Mouse (Mus musculus) neutrophil, adult 65 days (primary cell): Measurements from ENCODE around the gene Prune2. TPM values are rescaled to one million over a fixed set of nuclear protein-coding genes. Genes with fewer than 3 reads are reported as not detected.

ENCODE experiments used
- total RNA-seq: library from RNA; stranded (reverse); gene quantifications from 2 replicates; pipeline ENCODE4 v1.2.4, GENCODE M21; 2023

The Prune2 gene
- total RNA-seq, result 0.57 and 1.5 TPM in 2 replicates

DNA sequence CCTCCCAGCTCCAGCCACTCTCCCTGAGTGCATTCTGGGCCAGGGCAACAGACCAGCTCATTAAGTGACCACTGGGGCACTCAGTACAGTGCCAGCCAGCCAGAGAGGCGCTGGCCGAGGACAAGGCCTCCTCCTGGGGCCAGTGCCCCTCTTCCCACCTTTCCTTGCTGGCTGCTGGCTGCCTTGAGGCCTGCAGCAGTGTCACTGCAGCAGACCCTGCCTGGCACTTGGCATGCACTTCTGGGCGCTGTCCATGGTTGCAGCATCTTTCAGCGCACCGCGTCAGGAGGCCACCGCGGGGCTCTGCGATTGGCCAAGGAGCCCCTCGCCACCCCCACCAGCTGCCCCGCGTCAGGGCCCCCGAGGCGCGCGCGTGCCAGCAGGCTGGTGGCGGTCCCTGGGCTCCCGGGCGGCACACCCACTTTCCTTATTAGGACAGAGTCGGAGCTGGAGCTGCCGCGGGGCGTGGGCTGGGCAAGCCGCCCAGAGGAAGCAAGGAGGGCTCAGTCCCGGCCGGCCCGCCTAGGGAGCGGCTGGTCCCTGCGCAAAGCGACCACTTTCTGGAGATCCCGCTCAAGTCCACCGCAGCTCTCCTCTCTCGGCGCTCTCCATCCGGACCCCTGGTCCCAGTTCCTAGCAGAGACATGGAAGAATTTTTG, at the start of gene Prune2:
TSS of gene Prune2 (plus strand) at position 506 of the 659 bp plus-strand sequence.

Other genes with a start within 250 kb of the Prune2 start
- 15.5 and 26.8 TPM in 2 replicates for gene Vps13a, start 175.2 kb upstream of the Prune2 start, total RNA-seq
- not detected in 2 replicates for gene Foxb2, start 82.3 kb upstream of the Prune2 start, total RNA-seq